Mouse (Mus musculus) ES-Bruce4 (cell line): ENCODE data around the gene Hps4.

Experiments
- CTCF ChIP-seq: IDR thresholded peaks from one replicate; pipeline ENCODE4 v1.8.1; 2011; ENCODE audit warnings: low read depth, low read length
- POLR2A ChIP-seq: IDR thresholded peaks from one replicate; pipeline ENCODE4 v1.8.1; 2011; ENCODE audit warnings: low read length; ENCODE audit not compliant: insufficient read depth

- no peak for TF ChIP-seq CTCF
- no peak for TF ChIP-seq POLR2A
Observed at GRCm38 (mm10) chr5:112355493-112355892, 12.6 kb downstream of the Hps4 start.
